Mouse (Mus musculus) common myeloid progenitor, adult 5-6 weeks (primary cell): ENCODE measurements around the gene Fzd2. TPM values are rescaled to one million over a fixed set of nuclear protein-coding genes. Genes with fewer than 3 reads are reported as not detected.
"Not testable (repeated sequence)": the region's sequence is repeated elsewhere in the genome, so short reads cannot be mapped to it uniquely, and the experiment has no call there.

Experiments
- ATAC-seq: replicated peaks from 2 replicates; pipeline ENCODE4 v1.8.0; 2016; ENCODE audit warnings: low read depth, mild to moderate bottlenecking, moderate TSS enrichment, inconsistent platforms; ENCODE audit not compliant: poor library complexity, severe bottlenecking
- total RNA-seq: library from RNA; stranded (forward); fragments of 200-1000, 187-1606 nt; gene quantifications from 2 replicates; pipeline ENCODE4 v1.2.3, GENCODE M21; 2017

The Fzd2 gene
- not detected in 2 replicates for total RNA-seq

DNA sequence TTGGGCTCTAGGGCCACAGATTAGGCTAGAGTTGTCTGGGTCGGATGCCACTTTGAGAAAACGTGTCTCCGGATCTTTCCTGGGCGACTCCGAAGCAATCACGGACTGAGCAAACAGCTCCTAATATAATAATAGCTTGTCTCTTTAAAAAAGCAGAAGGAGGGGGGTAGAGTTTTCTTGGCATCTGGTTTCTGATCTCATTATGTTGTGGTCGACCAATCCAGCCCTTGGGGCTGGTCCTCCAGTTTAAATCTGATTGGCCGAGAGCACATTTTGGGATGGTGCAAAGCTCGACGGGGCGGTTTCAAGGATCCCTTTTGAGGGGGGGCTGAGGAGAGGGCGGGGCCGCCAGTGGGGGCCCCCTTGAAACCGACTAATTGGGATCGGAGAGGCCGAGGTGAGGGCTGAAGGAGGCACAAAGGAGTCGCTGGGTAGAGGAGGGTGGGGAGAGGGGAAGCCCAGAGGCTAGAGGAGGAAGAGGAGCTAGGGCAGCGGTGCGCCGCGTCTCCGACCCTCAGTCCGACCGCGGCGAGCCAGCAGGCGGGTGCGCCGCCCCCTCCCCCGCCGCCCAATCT lies at the start of gene Fzd2:
Gene Fzd2 (plus strand): TSS at position 387 of the 575 bp plus-strand sequence.
- ATAC-seq, result peak; percentile 80

DNA sequence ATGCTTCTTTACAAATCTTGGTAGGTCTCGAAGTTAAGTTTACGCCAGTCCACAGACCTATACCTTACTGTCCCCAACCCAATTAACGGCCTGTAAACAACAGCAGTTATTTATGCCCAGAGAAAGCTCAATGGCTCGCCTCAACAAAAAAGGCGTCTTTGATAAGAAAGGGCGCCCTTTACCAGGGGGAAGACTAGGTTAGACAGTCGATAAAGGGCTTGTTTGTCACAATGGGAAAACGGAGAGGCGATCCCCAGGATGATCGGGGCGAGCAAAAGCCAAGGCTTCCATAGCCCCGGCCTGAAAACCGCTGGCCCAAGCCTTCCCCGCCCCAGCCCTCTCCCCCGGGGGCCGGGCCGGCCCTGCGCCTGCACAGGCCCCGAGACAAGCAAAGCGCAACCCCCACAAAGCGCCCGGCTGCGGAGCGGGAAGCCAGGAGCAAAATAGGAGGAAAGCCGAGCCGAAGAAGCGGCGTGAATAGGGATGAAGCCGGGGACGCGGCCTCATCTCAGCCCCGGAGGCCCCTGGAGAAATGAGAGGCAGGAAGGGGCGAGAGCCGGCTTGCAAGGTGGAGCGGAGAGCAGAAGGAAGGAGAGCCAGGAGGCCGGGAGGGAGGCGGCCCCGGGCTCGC lies 48.7 kb upstream of the Fzd2 start:
- no peak for ATAC-seq

DNA sequence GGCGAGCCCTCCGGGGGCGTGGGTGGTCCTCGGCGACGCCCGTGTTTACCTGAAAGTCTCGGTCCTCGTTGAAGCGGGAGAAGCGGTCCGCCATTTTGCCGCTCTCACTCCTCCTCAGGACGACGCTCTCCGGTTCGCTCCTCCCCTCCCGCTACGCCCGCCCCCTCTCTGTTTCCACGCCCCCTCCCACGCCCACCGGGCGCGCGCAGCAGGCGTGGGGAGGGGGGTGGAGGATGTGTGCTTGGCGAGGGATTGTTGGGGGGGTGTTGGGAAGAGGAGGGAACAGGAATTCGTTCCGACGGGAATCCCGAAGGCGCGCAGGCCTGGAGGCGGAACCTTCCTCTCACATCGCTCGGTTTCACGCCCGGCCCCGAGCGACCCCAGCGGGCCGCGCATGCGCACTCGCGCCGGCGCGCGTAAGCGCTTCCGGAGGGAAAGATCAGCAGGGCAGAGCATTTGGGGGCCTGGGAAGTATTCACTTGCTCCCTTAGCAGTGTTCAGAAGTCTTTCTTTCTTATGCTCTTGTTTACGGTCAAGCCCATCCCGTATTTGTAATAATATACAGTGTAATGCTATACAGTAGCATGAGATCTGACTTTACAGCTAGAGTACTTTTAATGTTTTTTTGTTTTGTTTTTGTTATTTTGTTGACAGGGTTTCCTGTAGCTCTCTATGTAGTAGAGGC lies 48.0 kb upstream of the Fzd2 start, which contains the start of gene Gpatch8:
Gene Gpatch8 (minus strand): TSS at position 362 of the 685 bp plus-strand sequence.
- ATAC-seq, result peak; percentile 95

DNA sequence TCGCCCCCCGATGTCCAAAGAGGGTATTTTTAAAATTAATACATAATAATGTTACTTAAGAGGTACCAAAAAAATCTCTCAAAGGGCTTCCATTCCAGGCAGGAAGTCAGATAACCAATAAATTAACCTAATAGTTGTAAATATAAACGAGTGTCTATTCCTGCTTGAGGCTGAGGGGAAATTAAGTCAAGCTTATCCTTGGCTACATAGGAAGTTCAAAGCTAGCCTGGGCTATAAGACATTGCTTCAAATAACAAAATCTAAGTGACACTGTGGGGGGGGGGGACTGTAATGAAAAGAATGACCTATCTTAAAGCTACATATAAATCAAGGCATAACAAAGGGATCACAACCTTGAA lies 47.5 kb upstream of the Fzd2 start:
- peak; percentile 34; the same call in 1 of the 2 replicates for ATAC-seq

DNA sequence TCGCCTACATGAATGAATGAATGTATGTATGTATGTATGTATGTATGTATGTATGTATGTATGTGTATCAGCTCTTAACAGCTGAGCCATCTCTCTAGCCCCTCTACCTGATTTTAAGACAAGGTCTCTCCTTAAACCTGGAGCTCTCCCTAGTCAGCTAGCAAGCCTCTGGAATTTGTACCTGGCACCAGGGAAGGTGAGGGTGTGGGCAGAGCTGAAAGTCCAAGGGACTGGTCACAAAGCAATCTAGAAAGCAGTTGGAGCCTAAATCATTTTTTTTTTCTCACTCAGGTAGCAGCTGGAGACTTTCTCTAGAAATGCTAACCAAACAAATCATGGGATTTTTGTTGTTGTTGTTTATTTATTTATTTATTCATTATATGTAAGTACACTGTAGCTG lies 46.8 kb upstream of the Fzd2 start:
- ATAC-seq, result no peak

DNA sequence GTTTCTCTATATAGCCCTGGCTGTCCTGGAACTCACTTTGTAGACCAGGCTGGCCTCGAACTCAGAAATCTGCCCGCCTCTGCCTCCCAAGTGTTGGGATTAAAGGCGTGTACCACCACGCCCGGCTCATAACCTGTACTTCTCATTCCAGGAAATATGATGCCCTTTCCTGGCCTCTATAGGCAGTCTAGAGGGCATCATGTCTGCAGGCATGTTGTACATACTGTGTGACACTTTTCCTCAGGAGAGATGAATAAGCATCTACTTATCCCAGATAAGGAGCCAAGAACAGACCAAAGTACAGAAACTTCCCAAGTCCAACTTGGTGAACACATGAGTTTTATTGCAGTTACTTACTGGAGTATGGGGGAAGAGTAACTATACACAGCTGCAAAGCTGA lies 45.5 kb upstream of the Fzd2 start:
- ATAC-seq, result no peak

DNA sequence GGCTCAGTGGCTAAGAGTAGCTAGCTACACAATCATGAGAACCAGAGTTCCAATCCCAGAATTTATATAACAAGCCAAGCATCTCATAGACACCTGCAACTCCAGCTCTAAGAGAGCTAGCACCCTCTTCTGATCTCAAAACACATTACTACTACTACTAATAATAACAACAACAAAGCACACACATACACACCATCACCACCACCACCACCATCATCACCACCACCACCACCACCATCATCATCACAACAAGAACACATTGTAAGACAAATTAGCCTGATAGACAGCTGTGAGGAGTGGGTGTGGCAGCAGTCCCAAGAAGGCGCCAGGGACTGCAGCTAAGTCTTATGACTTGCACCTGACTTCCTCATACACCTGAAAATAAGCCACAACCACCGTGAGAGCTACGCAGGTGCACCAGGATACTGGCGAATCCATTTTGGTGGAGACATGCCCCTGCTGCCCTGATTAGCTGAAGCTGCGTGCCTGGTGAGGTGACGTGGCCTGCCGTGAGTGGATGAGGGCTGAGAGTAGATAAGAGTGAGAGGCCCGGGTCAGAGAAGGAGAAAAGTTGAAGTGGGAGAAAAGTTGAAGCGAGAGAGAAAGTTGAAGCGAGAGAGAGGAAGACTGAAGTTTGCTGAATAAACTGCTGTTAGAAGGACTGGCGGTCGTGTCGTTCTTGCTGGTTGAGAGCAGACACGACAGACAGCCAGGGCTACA lies 39.1 kb upstream of the Fzd2 start:
- ATAC-seq, result not testable (repeated sequence)

DNA sequence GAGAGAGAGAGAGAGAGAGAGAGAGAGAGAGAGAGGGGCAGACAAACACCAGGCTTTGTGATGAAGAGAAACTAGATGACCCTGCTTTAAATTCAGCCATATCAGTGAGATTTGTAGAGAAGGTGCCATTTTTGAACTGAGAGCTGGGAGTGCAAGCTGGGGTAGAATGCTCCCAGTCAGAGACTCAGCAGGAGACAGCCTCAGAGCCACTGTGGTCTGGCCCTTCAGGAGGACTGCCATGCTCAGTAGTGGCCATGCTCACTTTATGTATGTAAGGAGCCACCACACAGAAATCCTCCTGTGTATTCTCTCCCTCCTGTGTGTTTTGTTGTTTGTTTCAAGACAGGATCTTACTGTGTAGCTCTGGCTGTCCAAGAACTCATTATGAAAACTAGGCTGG lies 38.5 kb upstream of the Fzd2 start:
- no peak for ATAC-seq

DNA sequence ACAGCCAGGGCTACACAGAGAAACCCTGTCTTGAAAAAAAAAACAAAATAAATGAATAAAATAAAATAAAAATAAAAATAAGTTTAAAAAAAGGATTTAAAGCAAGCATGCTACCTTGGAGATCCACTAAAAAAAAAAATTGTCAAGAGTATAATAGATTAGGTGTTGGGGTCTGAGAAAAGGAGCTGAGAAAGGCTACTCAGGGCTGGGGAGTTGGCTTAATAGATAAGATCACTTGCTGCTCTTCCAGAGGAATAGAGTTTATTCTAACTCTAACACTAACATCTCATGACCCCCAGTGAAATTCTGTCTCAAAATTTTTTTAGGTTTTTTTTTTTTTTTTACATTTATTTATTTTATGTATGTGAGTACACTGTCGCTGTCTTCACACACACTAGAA lies 37.9 kb upstream of the Fzd2 start:
- ATAC-seq, result no peak

DNA sequence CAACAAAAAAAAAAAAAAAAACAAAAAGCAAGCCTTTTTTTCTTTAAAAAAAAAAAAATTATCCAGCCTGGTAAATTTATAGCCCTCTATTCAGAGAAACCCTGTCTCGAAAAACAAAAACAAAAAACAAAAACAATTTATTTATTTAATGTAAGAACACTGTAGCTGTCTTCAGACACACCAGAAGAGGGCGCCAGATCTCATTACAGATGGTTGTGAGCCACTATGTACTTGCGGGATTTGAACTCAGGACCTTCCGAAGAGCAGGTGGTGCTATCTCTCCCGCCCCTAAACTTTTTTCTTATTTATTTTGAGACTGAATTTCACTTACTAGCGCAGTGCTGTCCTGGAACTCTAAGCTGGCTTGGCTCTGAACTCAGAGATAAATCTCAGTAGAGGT lies 37.0 kb upstream of the Fzd2 start:
- no peak for ATAC-seq

DNA sequence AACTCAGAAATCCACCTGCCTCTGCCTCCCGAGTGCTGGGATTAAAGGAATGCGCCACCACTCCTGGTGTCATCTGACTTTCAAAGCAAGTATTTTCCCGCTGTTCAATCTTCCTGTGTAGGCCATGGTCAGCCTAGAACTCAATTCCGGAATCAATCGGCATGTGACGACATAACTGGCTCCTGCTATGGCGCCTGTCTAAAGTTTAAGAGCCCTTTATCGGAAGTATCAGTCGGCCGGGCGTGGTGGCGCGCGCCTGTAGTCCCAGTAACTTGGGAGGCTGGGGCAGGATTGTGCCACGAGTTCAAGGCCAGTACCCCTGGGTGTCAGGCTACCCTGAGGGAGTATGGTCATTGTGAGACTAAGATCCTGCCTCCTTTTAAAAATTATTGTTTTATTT lies 36.5 kb upstream of the Fzd2 start:
- ATAC-seq, result no peak

DNA sequence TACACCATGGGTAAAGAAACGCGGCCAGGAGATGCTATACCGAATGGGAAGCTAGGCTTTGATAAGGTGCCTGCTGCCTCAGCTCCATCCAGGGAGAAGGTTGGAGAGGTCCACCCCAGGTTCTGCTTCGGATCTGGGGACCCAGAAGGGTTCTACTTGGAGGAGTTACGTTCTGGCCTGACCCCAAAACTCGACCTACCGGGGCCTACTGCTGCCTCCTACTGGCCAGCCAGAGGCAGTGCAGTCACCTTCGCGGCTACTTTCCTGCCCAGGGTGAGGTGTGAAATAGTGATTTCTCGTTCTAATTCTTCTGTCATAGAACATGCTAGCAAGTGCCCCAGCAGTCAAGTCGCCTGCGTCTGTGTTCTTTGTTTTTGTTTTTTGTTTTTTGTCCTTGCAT lies 36.0 kb upstream of the Fzd2 start:
- ATAC-seq, result 0 out of 2 replicates have a peak, but pooled peaks have one; percentile 29

DNA sequence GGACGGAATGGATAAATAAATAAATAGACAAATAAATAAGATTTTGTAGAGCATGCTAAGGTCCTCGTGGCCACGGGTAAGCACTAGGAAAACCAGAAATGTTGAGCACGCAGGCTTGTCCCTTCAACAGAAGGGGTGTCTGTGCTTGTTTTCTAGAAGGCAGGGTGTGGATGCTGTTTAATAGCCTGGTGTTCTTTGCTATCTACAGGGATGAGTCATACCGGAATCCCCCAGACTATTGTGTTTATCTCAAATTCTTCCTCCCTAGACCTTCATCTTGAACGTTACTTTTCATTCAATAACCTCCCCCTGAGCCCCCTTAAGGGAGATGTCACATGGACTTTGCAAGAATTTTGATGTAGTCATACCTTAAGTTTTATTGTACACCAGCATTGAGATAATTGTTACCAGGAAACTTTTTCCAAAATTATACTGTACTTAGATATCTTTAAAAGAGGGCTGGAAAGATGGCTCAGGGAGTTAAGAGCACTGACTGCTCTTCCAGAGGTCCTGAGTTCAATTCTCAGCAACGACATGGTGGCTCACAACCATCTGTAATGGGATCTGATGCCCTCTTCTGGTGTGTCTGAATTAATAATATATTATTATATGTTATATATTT lies 35.3 kb upstream of the Fzd2 start:
- no peak for ATAC-seq

DNA sequence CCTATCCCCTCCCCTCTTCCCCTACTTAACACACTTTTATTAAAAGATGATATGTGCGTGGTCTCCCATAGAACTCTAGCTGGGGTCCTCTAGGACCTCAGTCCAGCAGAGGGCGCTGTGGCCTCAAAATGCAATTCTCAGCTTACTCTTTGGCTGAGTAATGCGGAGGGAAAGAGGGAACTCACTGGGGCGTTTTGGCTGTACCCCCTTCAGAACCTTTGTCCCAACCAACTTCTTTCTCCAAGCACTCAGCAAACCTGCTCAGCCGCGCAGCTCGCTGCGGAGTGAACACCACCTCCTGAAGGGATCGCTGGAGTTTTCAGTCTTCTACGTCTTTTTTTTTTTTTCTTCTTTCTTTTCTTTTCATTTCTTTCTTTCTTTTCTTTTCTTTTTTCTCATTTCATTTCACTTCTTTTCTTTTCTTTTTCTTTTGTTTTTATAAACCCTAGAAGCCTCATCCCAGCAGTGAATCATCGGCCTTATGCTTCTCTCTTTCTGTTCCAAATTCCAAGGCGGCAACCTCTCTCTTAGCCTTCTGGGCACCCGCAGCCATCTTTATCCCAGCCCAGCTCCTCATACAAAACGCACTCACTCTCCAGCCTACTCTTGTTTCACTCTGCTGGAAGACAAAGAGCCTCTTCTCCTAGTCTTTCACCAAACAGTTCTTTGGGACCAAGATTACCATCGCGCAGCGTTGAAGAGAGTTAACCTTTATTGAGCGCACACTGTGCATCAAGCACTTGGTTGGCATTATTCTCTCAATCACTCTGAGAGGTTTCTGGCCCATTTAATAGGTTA lies 31.1 kb upstream of the Fzd2 start:
- peak; percentile 94 for ATAC-seq

DNA sequence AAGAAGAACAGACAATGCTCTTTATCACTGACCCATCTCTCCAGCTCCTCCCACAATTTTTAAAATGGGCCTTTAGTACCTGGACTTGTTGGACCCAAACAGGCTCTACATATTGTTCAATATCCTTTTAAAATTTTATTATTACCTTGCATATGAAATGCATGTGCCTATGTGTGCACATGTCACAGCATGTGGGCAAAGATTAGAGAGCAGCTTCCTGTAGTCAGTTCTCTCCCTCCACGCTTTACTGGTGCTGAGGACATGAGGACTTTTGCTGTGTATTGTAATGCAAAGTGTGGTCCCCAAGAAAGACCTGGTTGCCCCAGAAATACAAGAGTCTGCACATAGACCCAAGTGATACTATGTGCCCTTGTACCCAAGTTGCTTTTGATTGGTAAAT lies 29.2 kb upstream of the Fzd2 start:
- ATAC-seq, result no peak

DNA sequence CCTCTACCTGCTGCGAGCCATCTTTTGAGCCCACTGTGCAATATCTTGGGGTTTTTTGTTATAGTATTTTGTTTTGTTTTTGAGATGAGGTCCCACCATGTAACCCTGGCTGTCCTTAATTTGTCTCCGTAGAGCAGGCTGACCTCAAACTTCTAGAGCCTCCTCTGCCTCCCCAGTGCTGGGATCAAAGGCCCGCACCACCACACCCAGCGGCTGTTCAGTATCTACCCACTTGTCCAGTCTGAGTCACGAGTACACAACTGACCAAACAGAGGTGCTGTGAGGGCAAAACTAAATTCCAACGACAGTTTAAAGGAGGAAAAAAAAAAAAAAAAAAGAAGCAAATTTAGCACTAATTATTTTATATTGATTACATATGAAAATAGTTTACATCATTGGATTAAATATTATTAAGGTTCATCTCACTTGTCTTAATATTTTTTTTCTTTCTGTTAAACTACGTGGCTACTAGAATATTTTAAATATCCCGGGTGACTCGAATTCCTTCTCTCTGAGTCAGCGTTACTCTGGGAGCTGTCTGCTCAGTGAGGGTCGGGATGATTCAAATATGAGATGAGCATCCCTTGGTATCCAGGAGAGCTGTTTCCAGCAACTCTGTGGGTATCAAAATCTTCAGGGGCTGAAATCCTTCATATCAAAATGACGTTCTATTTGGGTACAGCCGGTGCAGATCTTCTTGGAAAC lies 28.0 kb upstream of the Fzd2 start:
- ATAC-seq, result no peak

DNA sequence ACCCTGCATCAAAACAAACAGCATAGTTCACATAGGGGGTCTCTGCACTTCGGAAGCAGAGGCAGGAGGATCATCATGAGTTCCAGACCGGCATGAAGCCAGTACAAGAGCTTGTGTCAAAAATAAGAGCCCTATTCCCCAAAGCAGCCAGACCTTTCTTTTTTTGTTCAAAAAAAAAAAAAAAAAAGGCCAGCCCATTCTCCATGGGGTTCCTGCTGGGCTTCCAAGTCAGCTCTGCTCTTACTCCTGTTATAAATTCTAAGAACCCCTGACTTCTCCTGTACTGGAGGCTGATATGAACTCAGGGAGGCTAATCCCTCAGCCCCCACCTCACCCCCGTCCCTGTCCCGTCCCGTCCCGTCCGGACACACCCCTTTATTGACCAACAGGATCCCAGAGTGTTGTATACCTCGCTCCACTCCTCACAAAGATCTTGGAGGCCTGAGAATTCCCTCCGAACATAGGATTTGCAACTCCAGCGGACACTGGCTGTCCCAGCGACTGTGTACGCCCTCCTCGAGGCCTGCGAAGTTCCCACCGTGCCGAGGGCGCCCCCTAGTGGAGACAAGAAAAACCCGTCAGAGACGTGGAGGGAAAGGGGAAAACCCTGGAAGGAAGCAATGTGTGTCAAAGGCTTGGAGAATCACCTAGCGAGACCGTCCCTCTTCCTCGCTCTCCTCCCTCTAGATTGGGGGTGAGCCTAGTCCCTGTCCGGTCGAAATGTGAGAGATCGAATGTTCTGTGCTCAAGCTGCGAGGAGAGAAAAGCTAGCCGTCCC lies 25.7 kb upstream of the Fzd2 start:
- peak; percentile 89 for ATAC-seq
